Mouse (Mus musculus) kidney, adult 2 months (tissue): ENCODE results near the gene Atp6v0e.

Source experiments
- CTCF ChIP-seq: fragments of 200-500 bp; conservative IDR thresholded peaks from 2 replicates; pipeline ENCODE4 v1.5.1; 2011; ENCODE audit warnings: low read depth, mild to moderate bottlenecking, control low read depth, low read length, moderate library complexity, mixed read lengths; ENCODE audit not compliant: insufficient read depth, insufficient read length
- POLR2A ChIP-seq: fragments of 200-500 bp; IDR thresholded peaks from one replicate; pipeline ENCODE4 v1.6.1; 2011; ENCODE audit warnings: low read depth, low read length, control low read depth

DNA sequence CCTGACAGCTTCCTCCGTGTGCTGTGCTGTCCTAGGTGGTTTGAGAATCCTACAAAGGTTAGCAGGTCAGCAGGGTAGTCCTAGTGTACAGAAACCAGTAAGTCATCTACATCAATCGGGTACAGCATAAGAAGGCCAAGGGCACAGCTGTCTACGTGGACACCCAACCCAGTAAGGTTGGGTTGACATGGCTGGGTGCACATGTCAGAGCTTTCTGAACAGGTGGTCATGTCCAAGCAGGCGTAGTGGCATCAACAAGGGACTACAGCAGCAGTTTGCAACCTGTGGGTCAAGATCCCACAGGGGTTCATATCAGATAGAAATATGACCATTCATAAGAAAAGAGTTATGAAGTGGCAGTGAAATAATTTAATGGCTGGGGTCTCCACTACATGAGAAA is 2.6 kb downstream of the Atp6v0e start:
- no peak for TF ChIP-seq CTCF
- no peak for TF ChIP-seq POLR2A
